Mouse (Mus musculus) liver, embryonic 14.5 days (tissue): Measurements from ENCODE around the gene Dnajc6.

Experiments used
- CTCF ChIP-seq: IDR thresholded peaks from 2 replicates; pipeline ENCODE4 v1.5.1; 2016; ENCODE audit warnings: antibody characterized with exemption, low read depth, control low read depth
- EP300 ChIP-seq: IDR thresholded peaks from 2 replicates; pipeline ENCODE4 v1.6.1; 2016; ENCODE audit warnings: antibody characterized with exemption, low read depth

DNA sequence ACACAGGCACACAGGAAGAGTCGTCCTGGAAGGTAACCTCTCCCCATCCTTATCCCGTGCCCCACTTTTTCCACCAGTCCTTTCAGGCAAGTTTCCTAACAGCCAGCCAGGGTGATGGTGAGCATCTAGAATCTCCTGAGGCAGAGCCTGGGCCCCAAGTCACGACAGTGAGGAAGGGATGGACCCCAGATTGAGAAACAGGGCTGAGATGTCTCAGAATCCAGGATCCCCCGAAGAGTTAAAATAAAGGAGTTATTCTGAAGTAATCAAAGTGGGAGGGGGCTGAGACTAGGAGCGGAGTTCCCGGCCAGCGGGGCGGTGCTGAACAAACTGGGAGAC, 150.4 kb downstream of the Dnajc6 start:
- TF ChIP-seq CTCF (no peak), EP300 (no peak)
